Mouse (Mus musculus): Measurements from ENCODE around the gene Cnrip1. TPM values are rescaled to one million over a fixed set of nuclear protein-coding genes. Genes with fewer than 3 reads are reported as not detected.

Gene Cnrip1
- polyA plus RNA-seq, 1 experiment from 2014 or later = 114 TPM

DNA sequence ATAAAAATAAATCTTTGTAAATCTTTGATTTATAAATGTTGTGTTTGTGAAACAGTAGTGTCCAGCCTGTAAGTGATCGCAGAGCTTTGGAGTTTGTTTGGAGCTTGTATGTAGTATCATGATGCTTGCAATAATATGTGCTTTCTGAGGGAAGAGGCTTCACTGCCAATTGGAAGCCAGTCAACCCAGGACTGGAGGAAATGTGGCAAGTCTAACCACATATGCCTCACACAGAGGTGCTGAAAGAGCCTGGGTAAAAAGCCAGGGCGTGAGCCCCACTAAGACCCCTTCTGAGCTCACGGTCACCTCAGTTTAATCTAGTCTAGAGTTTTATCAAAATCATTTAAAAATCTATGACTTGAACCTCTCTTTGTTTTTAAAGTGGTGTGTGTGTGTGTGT, 32.1 kb downstream of the Cnrip1 start:
- Histone ChIP-seq H3K4me1 (ENCODE audit: control insufficient read depth, insufficient read depth, low read length) (no peaks in the 10 kb centered on the region), H3K9me3 (replicated peaks; ENCODE audit: control insufficient read depth, low read length) (no peaks in the 10 kb centered on the region), H3K9ac (ENCODE audit: low read length) (no peak overlapping the region), H3K36me3 (ENCODE audit: control insufficient read depth, insufficient read depth, low read length) (peaks cover 7% of the 10 kb centered on the region), H3K4me2 (ENCODE audit: low read length) (no peak overlapping the region), H3K27ac (ENCODE audit: low read depth, low read length) (no peak overlapping the region), H3K4me3 (ENCODE audit: low read depth, low read length) (no peak overlapping the region), H3K27me3 (replicated peaks; ENCODE audit: control insufficient read depth, insufficient read depth, low read length) (no peaks in the 10 kb centered on the region)
- no peak for DNase-seq (ENCODE audit: low spot score)
- WGBS = 99% methylated on average over 3 of the region's 3 CpGs
- 0 out of 2 replicates have a peak, but pooled peaks have one; percentile 21 for ATAC-seq

- H3K4me3 ChIP-seq (ENCODE audit: low read depth, low read length) = no peak overlapping the region
- H3K9me3 ChIP-seq (replicated peaks; ENCODE audit: control insufficient read depth, low read length) = no peaks in the 10 kb centered on the region
- ATAC-seq (no peak), DNase-seq (ENCODE audit: low spot score) (no peak)
- no peaks in the 10 kb centered on the region for H3K27me3 ChIP-seq (replicated peaks; ENCODE audit: control insufficient read depth, insufficient read depth, low read length)
- H3K36me3 ChIP-seq (ENCODE audit: control insufficient read depth, insufficient read depth, low read length) = 0 out of 2 replicates have a peak, but pooled peaks cover 4% of the 10 kb centered on the region
- 64% methylated on average over 1 of the region's 1 CpGs for WGBS
- no peak overlapping the region for H3K4me2 ChIP-seq (ENCODE audit: low read length)
- H3K4me1 ChIP-seq (ENCODE audit: control insufficient read depth, insufficient read depth, low read length) = no peaks in the 10 kb centered on the region
- no peak overlapping the region for H3K27ac ChIP-seq (ENCODE audit: low read depth, low read length)
- no peak overlapping the region for H3K9ac ChIP-seq (ENCODE audit: low read length)
Measured at GRCm38 (mm10) chr11:17083866-17084265, 32.5 kb downstream of the Cnrip1 start.

GRCm38 (mm10) chr11:17086106-17086505, 34.7 kb downstream of the Cnrip1 start:
- Histone ChIP-seq H3K4me2 (ENCODE audit: low read length) (no peak overlapping the region), H3K4me1 (ENCODE audit: control insufficient read depth, insufficient read depth, low read length) (no peaks in the 10 kb centered on the region), H3K27me3 (replicated peaks; ENCODE audit: control insufficient read depth, insufficient read depth, low read length) (no peaks in the 10 kb centered on the region), H3K9ac (ENCODE audit: low read length) (no peak overlapping the region), H3K9me3 (replicated peaks; ENCODE audit: control insufficient read depth, low read length) (no peaks in the 10 kb centered on the region), H3K36me3 (ENCODE audit: control insufficient read depth, insufficient read depth, low read length) (no peaks in the 10 kb centered on the region), H3K4me3 (ENCODE audit: low read depth, low read length) (no peak overlapping the region), H3K27ac (ENCODE audit: low read depth, low read length) (no peak overlapping the region)
- no peak for DNase-seq (ENCODE audit: low spot score)
- ATAC-seq = no peak
- WGBS = 23% methylated on average over 5 of the region's 5 CpGs

- no peak overlapping the region for H3K27ac ChIP-seq (ENCODE audit: low read depth, low read length)
- WGBS = 83% methylated on average over 5 of the region's 5 CpGs
Measured at GRCm38 (mm10) chr11:17106936-17107335, 55.5 kb downstream of the Cnrip1 start.

DNA sequence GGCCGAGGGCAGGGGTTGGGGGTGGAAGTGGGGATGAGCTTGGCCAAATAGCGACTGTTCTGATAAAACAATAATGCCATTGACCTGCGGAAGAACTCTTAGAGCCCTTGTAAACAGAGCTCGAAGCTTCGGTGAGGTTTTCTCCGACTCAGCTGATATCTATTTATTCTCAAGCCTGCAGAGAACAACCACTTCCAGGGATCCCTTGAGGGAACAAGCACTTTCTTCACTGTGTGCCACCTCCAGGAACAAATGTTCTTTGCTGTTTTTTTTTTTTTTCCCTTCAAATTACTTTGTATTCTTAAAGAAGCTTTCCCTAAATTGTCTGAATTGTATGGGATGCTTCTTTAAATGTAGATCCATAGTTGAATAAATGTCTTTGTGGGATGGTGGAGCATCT, 56.0 kb downstream of the Cnrip1 start:
- Histone ChIP-seq H3K9me3 (replicated peaks; ENCODE audit: control insufficient read depth, low read length) (no peaks in the 10 kb centered on the region), H3K4me2 (ENCODE audit: low read length) (no peak overlapping the region), H3K4me3 (ENCODE audit: low read depth, low read length) (no peak overlapping the region), H3K27ac (ENCODE audit: low read depth, low read length) (no peak overlapping the region), H3K36me3 (ENCODE audit: control insufficient read depth, insufficient read depth, low read length) (no peaks in the 10 kb centered on the region), H3K9ac (ENCODE audit: low read length) (no peak overlapping the region), H3K4me1 (ENCODE audit: control insufficient read depth, insufficient read depth, low read length) (no peaks in the 10 kb centered on the region), H3K27me3 (replicated peaks; ENCODE audit: control insufficient read depth, insufficient read depth, low read length) (no peaks in the 10 kb centered on the region)
- ATAC-seq (no peak), DNase-seq (ENCODE audit: low spot score) (no peak)
- 81% methylated on average over 6 of the region's 6 CpGs for WGBS

More at GRCm38 (mm10) chr11:17106936-17107335, 55.5 kb downstream of the Cnrip1 start:
- Histone ChIP-seq H3K9ac (ENCODE audit: low read length) (no peak overlapping the region), H3K36me3 (ENCODE audit: control insufficient read depth, insufficient read depth, low read length) (no peaks in the 10 kb centered on the region), H3K4me1 (ENCODE audit: control insufficient read depth, insufficient read depth, low read length) (no peaks in the 10 kb centered on the region), H3K4me3 (ENCODE audit: low read depth, low read length) (no peak overlapping the region), H3K9me3 (replicated peaks; ENCODE audit: control insufficient read depth, low read length) (no peaks in the 10 kb centered on the region), H3K27me3 (replicated peaks; ENCODE audit: control insufficient read depth, insufficient read depth, low read length) (no peaks in the 10 kb centered on the region), H3K4me2 (ENCODE audit: low read length) (no peak overlapping the region)
- ATAC-seq (no peak), DNase-seq (ENCODE audit: low spot score) (no peak)

DNA sequence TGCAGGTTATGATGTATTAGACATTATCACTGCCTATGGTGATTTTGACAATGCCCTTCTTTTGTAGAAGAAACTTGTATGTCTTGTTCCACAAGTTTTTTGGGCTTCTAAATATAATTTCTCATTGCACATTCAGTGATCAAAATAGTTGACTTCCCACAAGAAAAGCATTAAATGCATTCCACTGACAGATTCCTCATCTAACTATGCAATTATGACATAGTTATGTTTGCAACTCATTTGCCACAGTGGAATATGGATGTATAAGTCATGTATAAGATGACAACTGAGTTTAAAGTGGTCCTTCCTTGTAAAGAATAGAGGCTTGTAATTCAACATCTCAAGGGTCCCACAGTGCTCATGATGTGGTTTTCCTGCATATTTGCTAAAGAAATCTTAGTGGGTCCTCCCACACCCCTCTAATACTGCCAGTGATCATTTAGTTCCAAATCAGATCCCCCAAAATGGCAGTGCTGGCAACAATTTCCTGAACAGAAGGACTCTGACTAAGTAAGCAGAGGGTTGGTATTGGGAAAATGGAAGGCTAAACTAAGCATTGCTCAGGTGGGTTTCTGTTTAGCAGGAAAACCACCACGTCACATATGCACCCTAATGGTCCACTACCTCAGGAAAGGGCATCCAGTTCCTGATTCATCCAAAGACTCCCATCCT, 61.2 kb downstream of the Cnrip1 start:
- Histone ChIP-seq H3K9me3 (replicated peaks; ENCODE audit: control insufficient read depth, low read length) (no peaks in the 10 kb centered on the region), H3K4me3 (ENCODE audit: low read depth, low read length) (no peak overlapping the region), H3K4me1 (ENCODE audit: control insufficient read depth, insufficient read depth, low read length) (no peaks in the 10 kb centered on the region), H3K36me3 (ENCODE audit: control insufficient read depth, insufficient read depth, low read length) (no peaks in the 10 kb centered on the region), H3K4me2 (ENCODE audit: low read length) (no peak overlapping the region), H3K9ac (ENCODE audit: low read length) (no peak overlapping the region), H3K27me3 (replicated peaks; ENCODE audit: control insufficient read depth, insufficient read depth, low read length) (no peaks in the 10 kb centered on the region), H3K27ac (ENCODE audit: low read depth, low read length) (no peak overlapping the region)
- no peak for ATAC-seq
- WGBS = 73% methylated on average over 1 of the region's 1 CpGs
- no peak for DNase-seq (ENCODE audit: low spot score)

GRCm38 (mm10) chr11:17126418-17126817, 75.0 kb downstream of the Cnrip1 start:
- H3K4me1 ChIP-seq (ENCODE audit: control insufficient read depth, insufficient read depth, low read length) = no peaks in the 10 kb centered on the region
- ATAC-seq = no peak
- DNase-seq (ENCODE audit: low spot score) = no peak
- 75% methylated on average over 2 of the region's 2 CpGs for WGBS
- no peaks in the 10 kb centered on the region for H3K27me3 ChIP-seq (replicated peaks; ENCODE audit: control insufficient read depth, insufficient read depth, low read length)
- no peaks in the 10 kb centered on the region for H3K36me3 ChIP-seq (ENCODE audit: control insufficient read depth, insufficient read depth, low read length)
- H3K9ac ChIP-seq (ENCODE audit: low read length) = no peak overlapping the region
- no peak overlapping the region for H3K4me3 ChIP-seq (ENCODE audit: low read depth, low read length)
- no peak overlapping the region for H3K4me2 ChIP-seq (ENCODE audit: low read length)
- no peaks in the 10 kb centered on the region for H3K9me3 ChIP-seq (replicated peaks; ENCODE audit: control insufficient read depth, low read length)
- H3K27ac ChIP-seq (ENCODE audit: low read depth, low read length) = no peak overlapping the region

Other genes with a start within 250 kb of the Cnrip1 start
- 0.77 and 1.6 TPM in 2 replicates for gene Fbxo48, start 100.2 kb upstream of the Cnrip1 start, polyA plus RNA-seq (2014; fragmentation: Nextera tagmentation; extraction: Ambion mirVana)
- gene Plek, start 795 bp downstream of the Cnrip1 start, polyA plus RNA-seq (2014; fragmentation: Nextera tagmentation; extraction: Ambion mirVana) = 2.4 and 3.3 TPM in 2 replicates
- gene Ppp3r1, start 107.7 kb downstream of the Cnrip1 start, polyA plus RNA-seq (2014; fragmentation: Nextera tagmentation; extraction: Ambion mirVana) = 126 and 153 TPM in 2 replicates
- gene Wdr92, start 130.5 kb downstream of the Cnrip1 start, polyA plus RNA-seq (2014; fragmentation: Nextera tagmentation; extraction: Ambion mirVana) = 22.3 and 25.1 TPM in 2 replicates
- gene Pno1, start 160.0 kb downstream of the Cnrip1 start, polyA plus RNA-seq (2014; fragmentation: Nextera tagmentation; extraction: Ambion mirVana) = 50.2 and 50.4 TPM in 2 replicates
- gene C1d, start 206.0 kb downstream of the Cnrip1 start, polyA plus RNA-seq (2014; fragmentation: Nextera tagmentation; extraction: Ambion mirVana) = 149 and 156 TPM in 2 replicates